Mouse (Mus musculus) A20 (cell line): ENCODE results near the gene Gm21094.
"Not testable (repeated sequence)": the region's sequence is repeated elsewhere in the genome, so short reads cannot be mapped to it uniquely, and the experiment has no call there.

Experiments
- DNase-seq: peaks from one replicate; pipeline ENCODE4 v3.0.0-alpha.2; 2011; ENCODE audit warnings: low read depth, low spot score

Gm21094 gene

GRCm38 (mm10) chrY:32620343-32620742, at the start of gene Gm21094:
Gene Gm21094 (minus strand): TSS chrY:32620443.
- DNase-seq, result not testable (repeated sequence)
